Mouse (Mus musculus): ENCODE measurements at regions not wholly inside any gene's neighbourhood (a gene's known extent, or its start where the extent isn't known, plus 50 kb on each side); places are given as distances from the start of the nearest gene placed in this dataset.
A peak's percentile ranks its signal among the peaks of the same experiment; 100 is the strongest.

DNA sequence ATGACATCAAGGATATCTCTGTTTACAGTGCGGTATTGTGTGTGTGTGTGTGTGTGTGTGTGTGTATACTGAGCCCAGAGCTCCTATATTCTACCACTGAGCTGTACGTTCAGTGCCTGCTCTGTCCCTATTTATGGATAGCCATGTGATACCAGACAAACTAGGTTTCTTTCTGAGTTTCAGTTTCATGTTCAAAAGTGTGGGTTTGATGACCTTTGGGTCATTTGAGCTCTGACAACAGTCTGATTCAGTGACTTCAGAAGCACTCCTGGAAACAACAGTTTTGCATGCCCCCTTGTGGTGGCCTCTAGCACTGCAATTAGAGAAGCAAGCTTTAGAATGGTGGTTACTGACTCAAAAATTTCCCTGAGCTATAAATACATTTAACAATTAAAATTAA lies 50.9 kb upstream of the Tent2 start:
- DNase-seq (ENCODE audit: low spot score): peak; percentile 41

DNA sequence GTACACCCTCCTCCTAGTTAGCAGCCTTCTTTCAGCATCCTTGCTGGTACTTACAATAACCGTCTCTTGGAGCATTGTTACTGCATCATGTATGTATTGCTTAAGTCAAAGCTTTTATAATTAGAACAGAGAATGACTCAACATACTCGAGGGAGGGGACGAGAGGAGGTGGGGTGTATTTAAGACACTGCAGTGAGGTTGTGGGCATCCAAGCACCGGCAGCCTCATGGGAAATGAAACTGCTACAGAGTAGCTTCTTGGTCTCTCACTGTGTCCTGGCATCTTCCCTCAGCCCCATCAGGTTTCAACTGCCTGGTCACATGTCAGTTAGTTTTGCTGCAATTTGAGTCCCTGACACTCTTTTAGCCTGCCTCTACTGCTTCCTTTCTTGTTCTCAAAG lies 50.7 kb upstream of the Homer1 start:
- DNase-seq (ENCODE audit: low spot score): no peak

Measured in urinary bladder, adult 2 months (tissue).